Mouse (Mus musculus): ENCODE measurements around the gene Naa80. TPM values are rescaled to one million over a fixed set of nuclear protein-coding genes. Genes with fewer than 3 reads are reported as not detected.
"Not testable (repeated sequence)": the region's sequence is repeated elsewhere in the genome, so short reads cannot be mapped to it uniquely, and the experiment has no call there.

Gene Naa80
- polyA plus RNA-seq, 1 experiment = not detected

- WGBS = 28% methylated on average over 18 of the region's 18 CpGs
- TF ChIP-seq CTCF (IDR thresholded peaks at IDR 0.05; ENCODE audit: insufficient read depth, low read depth, low read length) (no peak), POLR2A (IDR thresholded peaks at IDR 0.05; ENCODE audit: insufficient read depth, low read depth, low read length) (no peak)
Measured at GRCm38 (mm10) chr9:107567702-107568319, 10.9 kb upstream of the Naa80 start, which contains the start of gene Hyal2. TSS of gene Hyal2 (plus strand) at chr9:107567945.

GRCm38 (mm10) chr9:107568331-107569261 is 10.1 kb upstream of the Naa80 start:
- Histone ChIP-seq H3K4me3 (ENCODE audit: insufficient read depth, low read depth, low read length) (peak overlapping the region; percentile 84), H3K27ac (ENCODE audit: insufficient read depth, low read depth, low read length) (peak overlapping the region; percentile 89), H3K4me1 (ENCODE audit: control insufficient read depth, insufficient read depth, low read length) (peaks cover 37% of the 10 kb centered on the region)
- WGBS = under 1% methylated on average over 41 of the region's 41 CpGs
- TF ChIP-seq CTCF (IDR thresholded peaks at IDR 0.05; ENCODE audit: insufficient read depth, low read depth, low read length) (no peak), POLR2A (IDR thresholded peaks at IDR 0.05; ENCODE audit: insufficient read depth, low read depth, low read length) (0 out of 2 replicates have a peak, but pooled peaks have one; percentile 30)

More at GRCm38 (mm10) chr9:107567702-107568319, 10.9 kb upstream of the Naa80 start, which contains the start of gene Hyal2:
- Histone ChIP-seq H3K4me3 (ENCODE audit: insufficient read depth, low read depth, low read length) (peak within 1 kb of the TSS; percentile 84), H3K27ac (ENCODE audit: insufficient read depth, low read depth, low read length) (peak within 1 kb of the TSS; percentile 89), H3K4me1 (ENCODE audit: control insufficient read depth, insufficient read depth, low read length) (peaks cover 37% of the 10 kb centered on the region)

DNA sequence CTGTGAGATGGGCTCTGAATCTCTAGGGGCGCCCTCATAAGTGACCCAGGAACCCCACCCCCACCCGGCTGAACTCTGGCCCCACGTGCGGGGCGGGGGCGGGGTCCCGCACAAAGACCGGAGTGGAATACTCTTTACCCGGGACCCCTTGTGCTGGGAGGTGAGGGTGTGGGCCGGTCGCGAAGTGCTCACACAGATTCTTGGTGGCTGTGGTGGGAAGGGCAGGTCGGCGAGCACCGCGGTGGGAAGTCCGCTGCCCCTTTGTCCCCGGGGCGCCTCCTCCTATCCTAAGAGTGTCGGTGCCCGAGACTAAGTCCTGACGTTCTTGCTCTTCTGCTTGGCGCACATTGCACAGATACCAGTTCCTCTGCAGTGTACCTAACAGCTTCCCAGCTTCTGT is 9.4 kb upstream of the Naa80 start:
- WGBS = under 1% methylated on average over 23 of the region's 23 CpGs
- Histone ChIP-seq H3K4me3 (ENCODE audit: insufficient read depth, low read depth, low read length) (peak overlapping the region; percentile 84), H3K27ac (ENCODE audit: insufficient read depth, low read depth, low read length) (peak overlapping the region; percentile 59; the same call in 1 of the 2 replicates), H3K4me1 (ENCODE audit: control insufficient read depth, insufficient read depth, low read length) (peaks cover 33% of the 10 kb centered on the region)
- TF ChIP-seq CTCF (IDR thresholded peaks at IDR 0.05; ENCODE audit: insufficient read depth, low read depth, low read length) = no peak
- TF ChIP-seq POLR2A (IDR thresholded peaks at IDR 0.05; ENCODE audit: insufficient read depth, low read depth, low read length) = no peak

GRCm38 (mm10) chr9:107570016-107570415 is 8.7 kb upstream of the Naa80 start:
- Histone ChIP-seq H3K27ac (ENCODE audit: insufficient read depth, low read depth, low read length) (no peak overlapping the region), H3K4me1 (ENCODE audit: control insufficient read depth, insufficient read depth, low read length) (peaks cover 31% of the 10 kb centered on the region), H3K4me3 (ENCODE audit: insufficient read depth, low read depth, low read length) (peak overlapping the region; percentile 30)
- no peak for TF ChIP-seq POLR2A (IDR thresholded peaks at IDR 0.05; ENCODE audit: insufficient read depth, low read depth, low read length)
- no peak for TF ChIP-seq CTCF (IDR thresholded peaks at IDR 0.05; ENCODE audit: insufficient read depth, low read depth, low read length)
- 46% methylated on average over 13 of the region's 13 CpGs for WGBS

- TF ChIP-seq POLR2A (IDR thresholded peaks at IDR 0.05; ENCODE audit: insufficient read depth, low read depth, low read length) = no peak
- no peak for TF ChIP-seq CTCF (IDR thresholded peaks at IDR 0.05; ENCODE audit: insufficient read depth, low read depth, low read length)
- H3K27ac ChIP-seq (ENCODE audit: insufficient read depth, low read depth, low read length) = no peak overlapping the region
- no peak overlapping the region for H3K4me3 ChIP-seq (ENCODE audit: insufficient read depth, low read depth, low read length)
- WGBS = 92% methylated on average over 21 of the region's 21 CpGs
- H3K4me1 ChIP-seq (ENCODE audit: control insufficient read depth, insufficient read depth, low read length) = peaks cover 31% of the 10 kb centered on the region
Measured at GRCm38 (mm10) chr9:107570845-107571244, 7.8 kb upstream of the Naa80 start.

- Histone ChIP-seq H3K27ac (ENCODE audit: insufficient read depth, low read depth, low read length) (no peak overlapping the region), H3K4me1 (ENCODE audit: control insufficient read depth, insufficient read depth, low read length) (peaks cover 31% of the 10 kb centered on the region), H3K4me3 (ENCODE audit: insufficient read depth, low read depth, low read length) (no peak overlapping the region)
- 94% methylated on average over 22 of the region's 22 CpGs for whole genome bisulfite sequencing
- TF ChIP-seq CTCF (IDR thresholded peaks at IDR 0.05; ENCODE audit: insufficient read depth, low read depth, low read length) (no peak), POLR2A (IDR thresholded peaks at IDR 0.05; ENCODE audit: insufficient read depth, low read depth, low read length) (no peak)
Measured at GRCm38 (mm10) chr9:107571534-107572326, 7.0 kb upstream of the Naa80 start.

DNA sequence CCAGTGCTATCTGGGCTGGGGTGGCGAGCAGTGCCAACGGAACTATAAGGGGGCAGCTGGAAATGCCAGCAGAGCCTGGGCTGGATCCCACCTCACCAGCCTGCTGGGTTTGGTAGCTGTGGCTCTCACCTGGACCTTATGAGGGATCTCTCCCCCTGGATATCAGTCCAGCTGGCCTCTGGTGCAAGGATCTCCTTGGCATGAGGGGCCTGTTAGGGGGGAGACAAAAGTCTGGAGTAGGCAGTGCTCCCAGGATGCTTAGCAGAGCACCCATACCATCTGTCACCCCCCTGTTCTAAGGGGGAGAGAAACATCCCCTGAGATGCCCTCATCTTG is 6.4 kb upstream of the Naa80 start:
- 98% methylated on average over 2 of the region's 2 CpGs for WGBS
- TF ChIP-seq CTCF (IDR thresholded peaks at IDR 0.05; ENCODE audit: insufficient read depth, low read depth, low read length) (no peak), POLR2A (IDR thresholded peaks at IDR 0.05; ENCODE audit: insufficient read depth, low read depth, low read length) (no peak)
- Histone ChIP-seq H3K4me1 (ENCODE audit: control insufficient read depth, insufficient read depth, low read length) (peaks cover 31% of the 10 kb centered on the region), H3K27ac (ENCODE audit: insufficient read depth, low read depth, low read length) (no peak overlapping the region), H3K4me3 (ENCODE audit: insufficient read depth, low read depth, low read length) (no peak overlapping the region)

DNA sequence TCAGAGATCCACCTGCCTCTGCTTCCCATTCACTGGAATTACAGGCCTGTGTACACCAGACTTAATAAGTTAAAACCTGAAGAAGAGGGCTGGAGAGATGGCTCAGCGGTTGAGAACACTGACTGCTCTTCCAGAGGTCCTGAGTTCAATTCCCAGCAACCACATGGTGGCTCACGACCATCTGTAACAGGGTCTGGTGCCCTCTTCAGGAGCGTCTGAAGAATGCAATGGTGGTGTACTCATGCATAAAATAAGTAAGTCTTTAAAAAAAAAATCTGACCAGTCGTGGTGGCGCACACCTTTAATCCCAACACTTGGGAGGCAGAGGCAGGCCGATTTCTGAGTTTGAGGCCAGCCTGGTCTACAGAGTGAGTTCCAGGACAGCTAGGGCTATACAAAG is 4.9 kb upstream of the Naa80 start:
- 83% methylated on average over 6 of the region's 6 CpGs for WGBS
- not testable (repeated sequence) for H3K27ac ChIP-seq (ENCODE audit: insufficient read depth, low read depth, low read length); H3K4me3 ChIP-seq (ENCODE audit: insufficient read depth, low read depth, low read length)
- H3K4me1 ChIP-seq (ENCODE audit: control insufficient read depth, insufficient read depth, low read length) = peaks cover 20% of the 10 kb centered on the region

Measured in olfactory bulb, adult 2 months (tissue).